Mouse (Mus musculus): ENCODE measurements at regions not wholly inside any gene's neighbourhood (a gene's known extent, or its start where the extent isn't known, plus 50 kb on each side); places are given as distances from the start of the nearest gene placed in this dataset.

- no peak for DNase-seq (ENCODE audit: low read depth, low spot score)
Measured at GRCm38 (mm10) chr13:71149303-71149696, 307.7 kb upstream of the Adamts16 start.

GRCm38 (mm10) chr13:71148491-71149302 is 307.1 kb upstream of the Adamts16 start:
- DNase-seq (ENCODE audit: low read depth, low spot score) = no peak

- no peak for DNase-seq (ENCODE audit: low read depth, low spot score)
Measured at GRCm38 (mm10) chr13:71146859-71147443, 305.3 kb upstream of the Adamts16 start.

GRCm38 (mm10) chr13:71138745-71139312 is 297.2 kb upstream of the Adamts16 start:
- DNase-seq (ENCODE audit: low read depth, low spot score) = no peak

- DNase-seq (ENCODE audit: low read depth, low spot score) = no peak
Measured at GRCm38 (mm10) chr13:71135940-71136632, 294.5 kb upstream of the Adamts16 start.

GRCm38 (mm10) chr13:71121484-71121883 is 279.9 kb upstream of the Adamts16 start:
- no peak for DNase-seq (ENCODE audit: low read depth, low spot score)

GRCm38 (mm10) chr13:71108175-71108574 is 266.6 kb upstream of the Adamts16 start:
- DNase-seq (ENCODE audit: low read depth, low spot score) = no peak

GRCm38 (mm10) chr13:71105229-71105838 is 263.7 kb upstream of the Adamts16 start:
- no peak for DNase-seq (ENCODE audit: low read depth, low spot score)

DNA sequence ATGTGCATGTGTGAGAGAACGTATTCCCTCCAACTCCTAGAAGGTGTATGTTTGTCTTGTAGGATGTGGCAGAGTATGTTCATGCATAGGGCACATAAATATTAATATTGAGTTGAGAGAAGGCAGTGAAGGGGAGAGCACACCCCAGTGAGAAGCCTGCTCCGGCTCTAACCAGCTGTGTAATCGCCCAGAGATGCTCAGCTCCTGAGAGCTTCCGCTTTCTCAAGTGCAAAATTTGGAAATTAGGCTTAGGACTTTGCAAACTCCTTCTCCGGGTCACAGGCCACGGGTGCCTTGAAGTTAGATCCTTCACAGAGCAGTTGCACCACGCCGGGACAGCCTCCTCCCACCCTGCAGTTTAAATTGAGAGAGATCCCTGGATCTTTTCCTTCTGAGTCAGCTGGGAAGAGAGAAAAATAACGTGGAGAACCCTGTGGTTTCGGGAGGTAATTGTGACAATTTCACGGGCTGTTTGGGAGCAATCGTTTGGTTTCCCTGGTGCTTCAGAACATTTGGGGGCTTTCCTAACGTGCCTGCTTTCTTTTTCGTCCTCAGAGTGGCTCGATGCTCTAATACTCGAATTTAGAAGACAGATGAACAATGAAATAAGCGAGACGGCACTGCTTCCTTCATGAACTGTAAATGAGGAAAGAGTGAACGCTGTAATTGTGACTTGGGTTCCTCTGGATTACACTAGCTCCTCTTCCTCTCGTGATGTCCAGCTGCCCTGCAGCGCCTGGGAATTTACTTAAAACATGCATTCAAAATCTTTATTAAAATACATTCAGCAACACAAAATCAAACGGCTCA is 263.0 kb upstream of the Adamts16 start:
- DNase-seq (ENCODE audit: low read depth, low spot score) = no peak

GRCm38 (mm10) chr13:71084301-71084700 is 242.7 kb upstream of the Adamts16 start:
- no peak for DNase-seq (ENCODE audit: low read depth, low spot score)

DNA sequence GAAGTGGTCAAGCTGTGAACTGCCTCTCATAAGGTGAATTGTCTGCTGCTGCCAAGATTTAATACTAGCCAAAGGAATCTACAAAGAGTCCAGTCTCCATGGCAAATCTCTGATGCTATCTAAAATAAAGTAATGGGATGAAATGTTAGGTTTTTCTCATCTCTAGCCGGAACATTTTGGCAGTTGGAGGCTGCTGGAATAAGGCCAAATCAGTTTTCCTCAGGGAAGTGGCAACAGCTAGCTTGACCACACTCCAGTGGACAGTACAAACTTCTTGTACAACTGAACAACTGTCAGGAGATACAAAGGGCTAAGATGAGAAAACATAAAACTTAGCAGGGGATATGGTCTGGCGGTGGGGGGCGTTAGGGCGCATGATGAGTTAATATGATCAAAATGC is 234.3 kb upstream of the Adamts16 start:
- DNase-seq (ENCODE audit: low read depth, low spot score) = no peak

DNA sequence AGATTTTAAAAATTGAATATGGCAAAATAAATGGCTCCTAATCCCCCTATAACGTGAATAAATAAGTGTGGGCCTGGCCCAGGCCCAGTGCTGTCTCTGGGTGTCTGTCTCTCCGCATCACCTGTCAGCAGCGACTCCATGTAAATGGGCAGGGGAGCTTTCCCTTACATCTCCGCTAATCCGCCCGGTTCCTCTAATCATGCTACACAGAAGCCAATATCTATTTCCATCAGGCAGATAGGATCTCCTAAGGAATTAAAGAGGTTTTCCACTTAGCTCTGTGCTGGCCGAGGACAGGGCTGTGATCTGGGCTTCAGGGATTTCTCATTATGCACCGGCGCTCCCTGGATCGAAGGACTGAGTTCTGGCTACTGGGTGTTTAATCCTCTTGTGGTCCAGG is 232.4 kb upstream of the Adamts16 start:
- DNase-seq (ENCODE audit: low read depth, low spot score) = no peak

DNA sequence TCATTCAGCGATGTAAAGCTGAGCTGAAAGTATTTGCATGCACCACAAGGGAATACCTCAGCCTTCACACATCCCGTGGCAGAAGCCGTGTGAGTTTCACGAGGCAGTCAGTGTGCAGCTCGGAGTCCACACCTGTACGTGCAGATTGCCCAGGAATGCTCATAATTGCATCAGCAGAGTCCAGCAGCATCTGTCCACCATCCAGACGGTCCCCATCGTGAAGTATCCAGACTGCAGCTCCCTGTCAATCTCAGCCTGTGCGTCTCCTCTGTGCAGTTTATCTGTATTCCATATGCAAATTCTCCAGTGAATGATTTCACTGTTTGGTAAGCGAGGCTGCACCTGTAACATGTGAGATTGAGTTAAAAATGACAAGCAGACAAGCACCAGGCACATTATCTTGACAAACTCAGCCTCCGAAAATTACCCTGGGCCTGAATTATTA is 227.2 kb upstream of the Adamts16 start:
- no peak for DNase-seq (ENCODE audit: low read depth, low spot score)

DNA sequence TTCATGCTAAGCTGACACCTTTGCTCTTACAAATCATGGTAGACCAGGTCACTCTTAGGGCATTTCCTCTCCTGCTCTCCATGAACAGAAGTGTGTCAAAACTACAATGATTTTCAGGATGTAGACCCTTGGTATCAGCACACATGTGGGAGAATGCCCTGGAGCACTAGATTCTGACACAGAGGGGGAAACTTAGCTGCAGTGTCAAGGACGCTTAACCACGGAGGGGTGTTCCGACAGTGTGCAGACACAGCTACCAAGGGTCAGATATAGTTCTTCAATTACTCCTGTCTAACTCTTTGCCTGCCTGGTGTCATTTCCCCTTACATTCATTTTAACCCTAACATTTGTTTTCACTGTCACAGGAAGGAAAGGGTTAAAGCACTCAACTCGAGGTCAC is 226.4 kb upstream of the Adamts16 start:
- DNase-seq (ENCODE audit: low read depth, low spot score) = no peak

GRCm38 (mm10) chr13:71065568-71065967 is 224.0 kb upstream of the Adamts16 start:
- DNase-seq (ENCODE audit: low read depth, low spot score) = no peak

- DNase-seq (ENCODE audit: low read depth, low spot score) = no peak
Measured at GRCm38 (mm10) chr13:71064590-71065307, 223.1 kb upstream of the Adamts16 start.

- DNase-seq (ENCODE audit: low read depth, low spot score) = no peak
Measured at GRCm38 (mm10) chr13:71053361-71054264, 212.0 kb upstream of the Adamts16 start.

DNA sequence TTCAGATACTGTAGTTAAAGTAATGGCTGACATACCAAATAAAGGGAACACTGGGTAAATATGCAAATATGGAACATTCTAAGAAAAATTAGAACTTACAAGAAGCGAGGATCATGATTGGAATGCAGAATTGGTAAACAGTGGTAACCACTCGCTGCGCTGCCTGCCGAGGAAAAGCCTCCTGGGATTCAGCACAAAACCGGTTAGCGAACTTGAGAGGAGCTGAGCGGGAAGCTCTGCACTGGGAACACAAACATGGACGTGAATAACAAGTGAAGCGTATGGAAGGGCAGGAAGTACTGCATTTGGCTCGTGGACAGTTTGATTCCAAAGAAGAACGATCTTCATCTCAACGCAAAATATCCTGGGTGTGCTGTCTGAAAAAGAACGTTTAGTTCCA is 209.0 kb upstream of the Adamts16 start:
- DNase-seq (ENCODE audit: low read depth, low spot score) = no peak

- no peak for DNase-seq (ENCODE audit: low read depth, low spot score)
Measured at GRCm38 (mm10) chr13:71036000-71036399, 194.4 kb upstream of the Adamts16 start.
